Mouse (Mus musculus) MEL (cell line): ENCODE data around the gene Psmc5. TPM values are rescaled to one million over a fixed set of nuclear protein-coding genes. Genes with fewer than 3 reads are reported as not detected.

Experiments used
- DNase-seq: peaks from one replicate; pipeline ENCODE4 v3.0.0; 2011; ENCODE audit warnings: low read depth, low spot score
- H3K27ac ChIP-seq: 2 replicates; pipeline ENCODE4 v1.5.1; 2012; ENCODE audit warnings: low read depth, mild to moderate bottlenecking, control low read depth, low read length, moderate library complexity; ENCODE audit not compliant: control insufficient read depth
- H3K27me3 ChIP-seq, 2 experiments: fragments of 150-350 bp in 1 of 2; sonication (generic) in 1 of 2; 2 replicates each; pipeline ENCODE4 v1.6.1; 2012; ENCODE audit warnings: low read length in 2 of 2, mild to moderate bottlenecking in 2 of 2, improper control_type of control experiment in 1 of 2, moderate library complexity in 1 of 2; ENCODE audit not compliant: insufficient read depth in 2 of 2, control insufficient read depth in 1 of 2
- H3K36me3 ChIP-seq, 2 experiments: 2 replicates each; pipeline ENCODE4 v1.6.1; 2012 to 2014; ENCODE audit warnings: low read length in 2 of 2, improper control_type of control experiment in 1 of 2, inconsistent platforms in 1 of 2, mild to moderate bottlenecking in 1 of 2; ENCODE audit not compliant: insufficient read depth in 2 of 2, control insufficient read depth in 1 of 2
- H3K4me1 ChIP-seq, 2 experiments: fragments of 150-350 bp in 1 of 2; sonication (generic) in 1 of 2; 2 replicates each; pipeline ENCODE4 v1.6.1; 2012; ENCODE audit warnings: low read length in 2 of 2, improper control_type of control experiment in 1 of 2, mild to moderate bottlenecking in 1 of 2; ENCODE audit not compliant: insufficient read depth in 2 of 2, control insufficient read depth in 1 of 2
- H3K4me3 ChIP-seq, 2 experiments: fragments of 150-350 bp in 1 of 2; sonication (generic) in 1 of 2; 2 replicates each; pipeline ENCODE4 v1.5.1; 2012; ENCODE audit warnings: low read depth in 2 of 2, low read length in 2 of 2, mild to moderate bottlenecking in 2 of 2, moderate library complexity in 2 of 2, control low read depth in 1 of 2, improper control_type of control experiment in 1 of 2; ENCODE audit not compliant: control insufficient read depth in 1 of 2, insufficient read depth in 1 of 2
- H3K79me2 ChIP-seq: 2 replicates; pipeline ENCODE4 v1.6.1; 2012; ENCODE audit warnings: mild to moderate bottlenecking, low read length, moderate library complexity; ENCODE audit not compliant: control insufficient read depth, poor library complexity, insufficient read depth
- H3K9ac ChIP-seq: 2 replicates; pipeline ENCODE4 v1.6.1; 2012; ENCODE audit warnings: low read depth, mild to moderate bottlenecking, control low read depth, low read length, moderate library complexity; ENCODE audit not compliant: control insufficient read depth, poor library complexity, severe bottlenecking
- H3K9me3 ChIP-seq: fragments of 150-350 bp; sonication (generic); replicated peaks from 2 replicates; pipeline ENCODE4 v1.6.1; 2012; ENCODE audit warnings: mild to moderate bottlenecking, low read length, improper control_type of control experiment, moderate library complexity; ENCODE audit not compliant: insufficient read depth
- BHLHE40 ChIP-seq: IDR thresholded peaks from 2 replicates; pipeline ENCODE4 v1.6.1; 2012; ENCODE audit warnings: low read depth, mild to moderate bottlenecking, inconsistent platforms, low read length, improper control_type of control experiment, borderline replicate concordance
- CHD2 ChIP-seq: IDR thresholded peaks from 2 replicates; pipeline ENCODE4 v1.6.1; 2011; ENCODE audit warnings: low read length, improper control_type of control experiment
- E2F4 ChIP-seq: IDR thresholded peaks from 2 replicates; pipeline ENCODE4 v1.6.1; 2011; ENCODE audit warnings: low read depth, low read length, improper control_type of control experiment, borderline replicate concordance
- ELF1 ChIP-seq: IDR thresholded peaks from 2 replicates; pipeline ENCODE4 v1.6.1; 2014; ENCODE audit warnings: low read depth, mild to moderate bottlenecking, inconsistent platforms, low read length, improper control_type of control experiment, moderate library complexity
- EP300 ChIP-seq, 2 experiments: IDR thresholded peaks; 2 replicates each; pipeline ENCODE4 v1.6.1; 2011; ENCODE audit warnings: improper control_type of control experiment in 2 of 2, low read length in 2 of 2, low read depth in 1 of 2, mild to moderate bottlenecking in 1 of 2
- ETS1 ChIP-seq: IDR thresholded peaks from 2 replicates; pipeline ENCODE4 v1.6.1; 2012; ENCODE audit warnings: low read depth, mild to moderate bottlenecking, inconsistent platforms, low read length, improper control_type of control experiment, moderate library complexity
- GABPA ChIP-seq: IDR thresholded peaks from 2 replicates; pipeline ENCODE4 v1.6.1; 2012; ENCODE audit warnings: low read depth, mild to moderate bottlenecking, inconsistent platforms, low read length, improper control_type of control experiment, moderate library complexity
- GATA1 ChIP-seq: IDR thresholded peaks from 2 replicates; pipeline ENCODE4 v1.6.1; 2011; ENCODE audit warnings: low read depth, low read length, improper control_type of control experiment
- HCFC1 ChIP-seq: IDR thresholded peaks from 2 replicates; pipeline ENCODE4 v1.6.1; 2012; ENCODE audit warnings: low read depth, mild to moderate bottlenecking, inconsistent platforms, low read length, improper control_type of control experiment, moderate library complexity
- JUND ChIP-seq: IDR thresholded peaks from 2 replicates; pipeline ENCODE4 v1.6.1; 2011; ENCODE audit warnings: low read depth, mild to moderate bottlenecking, improper control_type of control experiment, low read length
- KAT2A ChIP-seq: conservative IDR thresholded peaks from 2 replicates; pipeline ENCODE4 v1.6.1; 2012; ENCODE audit warnings: low read depth, low read length, improper control_type of control experiment, inconsistent platforms
- MAFK ChIP-seq: IDR thresholded peaks from 2 replicates; pipeline ENCODE4 v1.6.1; 2011; ENCODE audit warnings: low read depth, mild to moderate bottlenecking, low read length, improper control_type of control experiment, borderline replicate concordance
- MAX ChIP-seq: IDR thresholded peaks from 2 replicates; pipeline ENCODE4 v1.6.1; 2011; ENCODE audit warnings: low read length, improper control_type of control experiment
- MAZ ChIP-seq: IDR thresholded peaks from 2 replicates; pipeline ENCODE4 v1.6.1; 2012; ENCODE audit warnings: low read depth, mild to moderate bottlenecking, inconsistent platforms, low read length, improper control_type of control experiment
- MXI1 ChIP-seq: IDR thresholded peaks from 2 replicates; pipeline ENCODE4 v1.6.1; 2011; ENCODE audit warnings: mild to moderate bottlenecking, low read depth, low read length, improper control_type of control experiment
- MYB ChIP-seq: IDR thresholded peaks from 2 replicates; pipeline ENCODE4 v1.6.1; 2011; ENCODE audit warnings: mild to moderate bottlenecking, low read depth, low read length, improper control_type of control experiment
- MYC ChIP-seq: IDR thresholded peaks from 2 replicates; pipeline ENCODE4 v1.6.1; 2011; ENCODE audit warnings: low read depth, mild to moderate bottlenecking, low read length, improper control_type of control experiment, moderate library complexity
- NELFE ChIP-seq: IDR thresholded peaks from 2 replicates; pipeline ENCODE4 v1.6.1; 2011; ENCODE audit warnings: low read depth, low read length, improper control_type of control experiment
- NRF1 ChIP-seq: IDR thresholded peaks from 2 replicates; pipeline ENCODE4 v1.6.1; 2014; ENCODE audit warnings: low read depth, mild to moderate bottlenecking, inconsistent platforms, low read length, improper control_type of control experiment, moderate library complexity; ENCODE audit not compliant: poor library complexity, insufficient read depth, severe bottlenecking
- POLR2A ChIP-seq, 2 experiments: IDR thresholded peaks; 2 replicates each; pipeline ENCODE4 v1.6.1; 2011 to 2012; ENCODE audit warnings: low read length in 2 of 2, mild to moderate bottlenecking in 2 of 2, control low read depth in 1 of 2, improper control_type of control experiment in 1 of 2, low read depth in 1 of 2, moderate library complexity in 1 of 2; ENCODE audit not compliant: control insufficient read depth in 1 of 2, insufficient read depth in 1 of 2, poor library complexity in 1 of 2
- POLR2AphosphoS2 ChIP-seq: IDR thresholded peaks from 2 replicates; pipeline ENCODE4 v1.6.1; 2011; ENCODE audit warnings: low read length, improper control_type of control experiment
- POLR2AphosphoS5 ChIP-seq: IDR thresholded peaks from 2 replicates; pipeline ENCODE4 v1.6.1; 2012; ENCODE audit warnings: low read depth, borderline replicate concordance, mild to moderate bottlenecking, inconsistent platforms, low read length, moderate library complexity, mixed read lengths
- RAD21 ChIP-seq: IDR thresholded peaks from 2 replicates; pipeline ENCODE4 v1.6.1; 2011; ENCODE audit warnings: mild to moderate bottlenecking, low read depth, low read length, improper control_type of control experiment
- RCOR1 ChIP-seq: IDR thresholded peaks from 2 replicates; pipeline ENCODE4 v1.6.1; 2012; ENCODE audit warnings: low read depth, mild to moderate bottlenecking, inconsistent platforms, low read length, improper control_type of control experiment
- SIN3A ChIP-seq: IDR thresholded peaks from 2 replicates; pipeline ENCODE4 v1.6.1; 2012; ENCODE audit warnings: low read length, improper control_type of control experiment, inconsistent platforms
- SMC3 ChIP-seq: IDR thresholded peaks from 2 replicates; pipeline ENCODE4 v1.6.1; 2011; ENCODE audit warnings: low read depth, low read length, improper control_type of control experiment
- TAL1 ChIP-seq: IDR thresholded peaks from 2 replicates; pipeline ENCODE4 v1.6.1; 2012; ENCODE audit warnings: mild to moderate bottlenecking, inconsistent platforms, low read length, moderate library complexity, mixed read lengths
- TBP ChIP-seq: IDR thresholded peaks from 2 replicates; pipeline ENCODE4 v1.8.0; 2011; ENCODE audit warnings: low read depth, low read length, improper control_type of control experiment
- TCF12 ChIP-seq: IDR thresholded peaks from 2 replicates; pipeline ENCODE4 v1.6.1; 2014; ENCODE audit warnings: low read depth, mild to moderate bottlenecking, inconsistent platforms, low read length, improper control_type of control experiment, moderate library complexity
- UBTF ChIP-seq: IDR thresholded peaks from 2 replicates; pipeline ENCODE4 v1.6.1; 2012; ENCODE audit warnings: low read depth, mild to moderate bottlenecking, inconsistent platforms, low read length, improper control_type of control experiment, moderate library complexity, borderline replicate concordance; ENCODE audit not compliant: insufficient read depth
- USF1 ChIP-seq: IDR thresholded peaks from 2 replicates; pipeline ENCODE4 v1.6.1; 2014; ENCODE audit warnings: low read depth, mild to moderate bottlenecking, inconsistent platforms, low read length, improper control_type of control experiment, moderate library complexity
- USF2 ChIP-seq, 2 experiments: IDR thresholded peaks; 2 replicates each; pipeline ENCODE4 v1.6.1; 2011 to 2012; ENCODE audit warnings: improper control_type of control experiment in 2 of 2, low read length in 2 of 2, borderline replicate concordance in 1 of 2, inconsistent platforms in 1 of 2, low read depth in 1 of 2, mild to moderate bottlenecking in 1 of 2; ENCODE audit not compliant: insufficient read depth in 1 of 2
- ZC3H11A ChIP-seq: IDR thresholded peaks from 2 replicates; pipeline ENCODE4 v1.6.1; 2012; ENCODE audit warnings: low read depth, mild to moderate bottlenecking, inconsistent platforms, low read length, improper control_type of control experiment
- ZKSCAN1 ChIP-seq: IDR thresholded peaks from 2 replicates; pipeline ENCODE4 v1.6.1; 2012; ENCODE audit warnings: low read depth, mild to moderate bottlenecking, inconsistent platforms, low read length, improper control_type of control experiment, moderate library complexity
- ZMIZ1 ChIP-seq: IDR thresholded peaks from 2 replicates; pipeline ENCODE4 v1.6.1; 2012; ENCODE audit warnings: low read depth, mild to moderate bottlenecking, inconsistent platforms, low read length, improper control_type of control experiment, moderate library complexity
- ZNF384 ChIP-seq: IDR thresholded peaks from 2 replicates; pipeline ENCODE4 v1.6.1; 2012; ENCODE audit warnings: low read depth, mild to moderate bottlenecking, inconsistent platforms, low read length, improper control_type of control experiment
- polyA plus RNA-seq, 2 experiments: library from polyadenylated mRNA; stranded (reverse) in 1 of 2; unstranded in 1 of 2; fragments of >175 nt in 1 of 2; fragments of >200 nt in 1 of 2; gene quantifications; 2 replicates each; pipeline versions ENCODE4 v1.2.1 to v1.2.4; 2012; ENCODE audit warnings: low replicate concordance in 2 of 2, low read depth in 1 of 2; ENCODE audit not compliant: insufficient read length in 2 of 2, insufficient read depth in 1 of 2, missing spikeins in 1 of 2
- total RNA-seq: library from RNA; depleted of rRNA; stranded (reverse); fragments of 300-350 nt; gene quantifications from 2 replicates; pipeline ENCODE4 v1.2.3, GENCODE M21; 2012

The Psmc5 gene
- total and polyA plus RNA-seq, 3 experiments = 112 to 426 (median 290) TPM

DNA sequence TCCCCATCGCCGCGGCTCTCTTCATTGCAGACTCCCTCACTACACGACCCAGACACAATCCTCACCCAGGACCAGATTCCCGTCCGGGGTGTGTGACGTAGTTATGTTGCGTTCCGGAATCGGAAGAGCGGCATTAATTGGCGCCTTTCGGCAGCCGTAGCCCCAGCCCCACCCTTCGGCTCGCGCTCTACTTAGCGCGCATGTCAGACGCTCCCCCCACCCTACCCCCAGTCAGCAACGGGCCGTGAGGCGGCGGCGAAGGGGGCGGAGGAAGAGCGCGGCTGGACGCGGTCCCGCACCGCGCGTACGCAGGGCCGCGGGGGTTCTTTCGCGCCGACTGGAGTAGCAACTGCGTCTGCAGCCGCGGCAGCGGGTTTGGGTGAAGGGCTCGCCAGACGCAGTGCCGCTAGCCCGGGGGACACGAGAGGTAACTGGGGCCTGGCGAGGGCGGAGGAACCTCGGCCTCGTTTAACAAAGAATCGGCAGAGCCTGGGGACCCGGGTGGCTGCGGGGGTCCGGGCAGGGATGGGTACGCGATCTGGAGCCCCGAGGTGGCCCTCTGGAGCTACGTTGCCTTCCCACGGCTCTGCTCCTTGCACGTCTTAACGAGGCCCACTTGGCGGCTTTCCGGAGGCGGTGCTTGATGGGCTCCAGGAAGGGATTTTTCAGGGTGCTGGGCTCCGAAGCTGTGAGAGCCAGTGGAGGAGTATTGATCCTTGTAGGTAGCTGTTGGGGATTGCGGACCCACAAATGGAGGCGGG, 39.0 kb upstream of the Psmc5 start, which contains the start of gene Ddx42:
TSS of gene Ddx42 (plus strand) at position 197 of the 761 bp plus-strand sequence.
- peak within 1 kb of the TSS; percentile 91 for H3K9ac ChIP-seq
- H3K79me2 ChIP-seq = peaks cover 68% of the 10 kb centered on the region
- peaks cover 0 to 19% of the 10 kb centered on the region in 2 experiments; a peak in 3 of 4 replicates for H3K4me1 ChIP-seq
- peaks cover 12 to 32% of the 10 kb centered on the region in 2 experiments for H3K36me3 ChIP-seq
- H3K4me3 ChIP-seq = peak within 1 kb of the TSS; percentile 86 to 92
- DNase-seq = peak; percentile 99
- no peaks in the 10 kb centered on the region for H3K27me3 ChIP-seq
- H3K9me3 ChIP-seq = no peaks in the 10 kb centered on the region
- H3K27ac ChIP-seq = peak within 1 kb of the TSS; percentile 95
- TF ChIP-seq UBTF (0 out of 2 replicates have a peak, but pooled peaks have one; percentile 28), SMC3 (no peak), SIN3A (peak; percentile 86), BHLHE40 (no peak), RAD21 (no peak), JUND (no peak), MXI1 (peak; percentile 85), TAL1 (no peak), E2F4 (peak; percentile 52; the same call in 1 of the 2 replicates), ZNF384 (no peak), EP300 (IDR thresholded peaks at IDR 0.05; ENCODE audit: low read depth in 1 of 2, low read length in 2 of 2) (peak in 1 of 2 experiments; percentile 27; a peak in 1 of 4 replicates), MAZ (peak; percentile 99), ZKSCAN1 (no peak), POLR2A (IDR thresholded peaks at IDR 0.05; ENCODE audit: control insufficient read depth in 1 of 2, insufficient read depth in 1 of 2, low read depth in 1 of 2, low read length in 2 of 2, poor library complexity in 1 of 2) (peak; percentile 73 to 82), NELFE (peak; percentile 80), ETS1 (peak; percentile 49), POLR2AphosphoS5 (0 out of 2 replicates have a peak, but pooled peaks have one; percentile 5), RCOR1 (no peak), ELF1 (peak; percentile 92), MAFK (no peak), HCFC1 (peak; percentile 83), POLR2AphosphoS2 (peak; percentile 42; the same call in 1 of the 2 replicates), USF1 (no peak), GATA1 (no peak), MYB (no peak), KAT2A (peak; percentile 75), TCF12 (peak; percentile 39; the same call in 1 of the 2 replicates), MYC (peak; percentile 22; the same call in 1 of the 2 replicates), NRF1 (peak; percentile 81), MAX (no peak), CHD2 (no peak), ZMIZ1 (peak; percentile 52; the same call in 1 of the 2 replicates), USF2 (IDR thresholded peaks at IDR 0.05; ENCODE audit: borderline replicate concordance in 1 of 2, insufficient read depth in 1 of 2, low read depth in 1 of 2, low read length in 2 of 2) (no peak), TBP (peak; percentile 76), ZC3H11A (no peak), GABPA (no peak)
